Mouse (Mus musculus): ENCODE results near the gene Prr5. TPM values are rescaled to one million over a fixed set of nuclear protein-coding genes. Genes with fewer than 3 reads are reported as not detected.

Prr5 gene
- total and polyA plus RNA-seq, 3 experiments = 2.8 to 8.1 (median 4.9) TPM

DNA sequence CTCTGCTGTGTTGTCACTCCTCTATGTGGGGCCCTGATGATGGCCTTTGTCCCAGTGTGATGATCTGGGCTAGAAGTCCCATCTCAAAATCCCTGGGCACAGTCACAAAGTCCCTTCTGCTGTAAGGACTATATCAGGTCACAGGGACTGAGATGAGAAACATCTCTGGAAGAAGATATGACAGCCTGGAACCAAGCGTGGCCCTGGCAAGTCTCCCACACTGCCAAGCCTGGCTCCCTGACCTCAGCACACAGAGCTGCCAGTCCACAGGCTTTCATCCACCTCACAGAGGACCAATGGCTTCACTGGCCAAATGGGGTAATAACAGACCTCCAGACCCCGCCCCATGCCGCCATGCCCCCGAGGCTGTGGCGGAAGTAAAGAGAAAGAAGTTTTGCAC, 10.8 kb upstream of the Prr5 start:
- H3K27me3 ChIP-seq (ENCODE audit: control insufficient read depth, insufficient read depth, low read length) = peaks cover 2% of the 10 kb centered on the region; the same call in 1 of the 2 replicates
- no peak overlapping the region for H3K4me3 ChIP-seq
- WGBS = 77% methylated on average over 5 of the region's 5 CpGs
- TF ChIP-seq POLR2A (IDR thresholded peaks at IDR 0.05; ENCODE audit: insufficient read depth, low read depth, low read length) (no peak), EP300 (IDR thresholded peaks at IDR 0.05; ENCODE audit: insufficient read depth, low read depth, low read length) (no peak), CTCF (IDR thresholded peaks at IDR 0.05) (no peak)
- H3K4me1 ChIP-seq (ENCODE audit: control insufficient read depth, insufficient read depth, low read length) = peaks cover 5% of the 10 kb centered on the region
- H3K27ac ChIP-seq = no peak overlapping the region
- intact Hi-C loops (cut with DNase I) = no loop called here
- no peak overlapping the region for H3K9ac ChIP-seq (ENCODE audit: low read depth, low read length)
- H3K36me3 ChIP-seq (ENCODE audit: control insufficient read depth, insufficient read depth, low read length) = no peaks in the 10 kb centered on the region
- H3K79me2 ChIP-seq (replicated peaks; ENCODE audit: control insufficient read depth, insufficient read depth, low read length) = no peaks in the 10 kb centered on the region
- no peak for DNase-seq

DNA sequence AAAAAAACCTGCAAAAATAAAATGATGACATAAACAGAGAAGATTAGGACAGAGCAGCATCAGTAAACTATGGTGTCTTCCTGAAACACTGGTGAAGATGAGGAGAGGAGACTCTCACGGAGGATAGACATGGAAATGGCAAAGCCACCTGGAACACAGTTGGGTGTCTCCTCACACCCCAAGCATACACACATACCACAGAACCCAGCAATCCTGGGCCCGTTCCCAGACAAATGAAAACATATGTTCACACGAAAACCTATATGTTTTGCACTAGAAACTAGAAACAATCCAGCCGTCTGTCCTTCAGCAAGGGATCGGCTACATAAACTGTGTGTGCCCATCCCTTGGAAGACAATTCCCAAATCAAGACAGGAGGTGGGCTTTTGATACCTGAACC, 9.6 kb upstream of the Prr5 start:
- Histone ChIP-seq H3K4me1 (ENCODE audit: control insufficient read depth, insufficient read depth, low read length) (no peaks in the 10 kb centered on the region), H3K27ac (no peak overlapping the region), H3K79me2 (replicated peaks; ENCODE audit: control insufficient read depth, insufficient read depth, low read length) (no peaks in the 10 kb centered on the region), H3K36me3 (ENCODE audit: control insufficient read depth, insufficient read depth, low read length) (no peaks in the 10 kb centered on the region), H3K4me3 (no peak overlapping the region), H3K9ac (ENCODE audit: low read depth, low read length) (no peak overlapping the region), H3K27me3 (ENCODE audit: control insufficient read depth, insufficient read depth, low read length) (peaks cover 2% of the 10 kb centered on the region; the same call in 1 of the 2 replicates)
- intact Hi-C loops (cut with DNase I) = no loop called here
- TF ChIP-seq CTCF (IDR thresholded peaks at IDR 0.05) (no peak), POLR2A (IDR thresholded peaks at IDR 0.05; ENCODE audit: insufficient read depth, low read depth, low read length) (no peak), EP300 (IDR thresholded peaks at IDR 0.05; ENCODE audit: insufficient read depth, low read depth, low read length) (no peak)
- 87% methylated on average over 5 of the region's 5 CpGs for WGBS
- DNase-seq = no peak

DNA sequence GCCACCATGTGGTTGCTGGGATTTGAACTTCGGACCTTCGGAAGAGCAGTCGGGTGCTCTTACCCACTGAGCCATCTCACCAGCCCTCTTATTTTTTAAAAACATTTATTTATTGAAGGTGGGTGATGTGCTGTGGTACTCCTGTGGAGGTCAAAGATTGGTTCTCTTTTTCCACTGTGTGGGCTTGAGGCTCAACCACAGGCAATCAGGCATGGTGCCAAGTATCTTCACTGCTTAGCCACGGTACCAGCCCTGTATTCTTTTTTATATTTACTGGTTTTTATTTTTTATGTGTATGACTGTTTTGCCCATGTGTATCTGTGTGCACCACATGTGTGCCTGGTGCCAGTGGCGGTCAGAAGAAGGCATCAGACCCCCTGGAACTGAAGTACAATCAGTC, 8.1 kb upstream of the Prr5 start:
- no peak overlapping the region for H3K4me3 ChIP-seq
- no peak overlapping the region for H3K27ac ChIP-seq
- H3K4me1 ChIP-seq (ENCODE audit: control insufficient read depth, insufficient read depth, low read length) = no peaks in the 10 kb centered on the region
- no peaks in the 10 kb centered on the region for H3K79me2 ChIP-seq (replicated peaks; ENCODE audit: control insufficient read depth, insufficient read depth, low read length)
- H3K27me3 ChIP-seq (ENCODE audit: control insufficient read depth, insufficient read depth, low read length) = peaks cover 2% of the 10 kb centered on the region; the same call in 1 of the 2 replicates
- TF ChIP-seq CTCF (IDR thresholded peaks at IDR 0.05) (no peak), POLR2A (IDR thresholded peaks at IDR 0.05; ENCODE audit: insufficient read depth, low read depth, low read length) (no peak), EP300 (IDR thresholded peaks at IDR 0.05; ENCODE audit: insufficient read depth, low read depth, low read length) (no peak)
- DNase-seq = no peak
- H3K36me3 ChIP-seq (ENCODE audit: control insufficient read depth, insufficient read depth, low read length) = no peaks in the 10 kb centered on the region
- intact Hi-C loops (cut with DNase I) = no loop called here
- H3K9ac ChIP-seq (ENCODE audit: low read depth, low read length) = no peak overlapping the region
- WGBS = 92% methylated on average over 5 of the region's 5 CpGs

DNA sequence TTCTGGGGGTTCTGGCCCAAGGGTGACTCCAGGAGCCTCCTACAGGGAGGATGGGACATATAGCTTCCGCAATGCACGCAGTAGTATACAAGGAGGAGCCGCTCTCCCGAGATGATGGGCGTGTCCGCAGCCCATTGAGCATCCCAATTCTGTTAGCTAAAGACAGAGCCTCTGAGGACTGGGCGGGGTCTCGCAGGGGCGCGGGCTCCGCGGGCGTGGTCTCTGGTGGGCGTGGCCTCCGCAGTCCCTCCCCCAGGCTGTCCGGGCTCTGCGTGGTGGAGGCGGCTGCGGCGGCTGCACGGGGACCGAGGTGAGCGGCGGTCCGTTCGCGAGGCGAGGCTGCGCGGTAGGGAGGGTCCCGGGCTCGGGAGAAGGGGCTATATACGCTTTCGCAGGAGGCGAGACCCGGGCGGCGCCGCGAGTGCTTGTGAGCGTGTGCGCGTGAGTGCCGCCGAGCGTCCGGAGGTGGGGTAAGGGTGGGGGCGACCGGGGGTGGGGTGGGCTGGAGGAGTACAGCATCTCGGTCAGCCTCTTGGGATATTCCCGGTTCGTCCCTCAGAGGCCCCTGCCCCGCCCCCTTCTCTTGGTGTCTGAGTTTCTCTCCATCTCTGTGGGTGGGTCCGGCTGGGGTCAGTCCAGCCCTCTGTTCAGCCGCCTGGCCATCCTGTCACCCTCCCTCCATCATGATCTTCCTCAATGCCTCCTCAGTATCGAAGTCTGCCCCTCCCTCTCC, 6.3 kb upstream of the Prr5 start:
- TF ChIP-seq EP300 (IDR thresholded peaks at IDR 0.05; ENCODE audit: insufficient read depth, low read depth, low read length) (no peak), POLR2A (IDR thresholded peaks at IDR 0.05; ENCODE audit: insufficient read depth, low read depth, low read length) (no peak), CTCF (IDR thresholded peaks at IDR 0.05) (no peak)
- Histone ChIP-seq H3K4me3 (peak overlapping the region; percentile 45), H3K79me2 (replicated peaks; ENCODE audit: control insufficient read depth, insufficient read depth, low read length) (no peaks in the 10 kb centered on the region), H3K36me3 (ENCODE audit: control insufficient read depth, insufficient read depth, low read length) (no peaks in the 10 kb centered on the region), H3K27me3 (ENCODE audit: control insufficient read depth, insufficient read depth, low read length) (peaks cover 2% of the 10 kb centered on the region; the same call in 1 of the 2 replicates), H3K4me1 (ENCODE audit: control insufficient read depth, insufficient read depth, low read length) (no peaks in the 10 kb centered on the region), H3K9ac (ENCODE audit: low read depth, low read length) (peak overlapping the region; percentile 60), H3K27ac (no peak overlapping the region)
- 2% methylated on average over 53 of the region's 56 CpGs for WGBS
- DNase-seq = peak; percentile 71 to 78
- intact Hi-C loops (cut with DNase I) = no loop called here

DNA sequence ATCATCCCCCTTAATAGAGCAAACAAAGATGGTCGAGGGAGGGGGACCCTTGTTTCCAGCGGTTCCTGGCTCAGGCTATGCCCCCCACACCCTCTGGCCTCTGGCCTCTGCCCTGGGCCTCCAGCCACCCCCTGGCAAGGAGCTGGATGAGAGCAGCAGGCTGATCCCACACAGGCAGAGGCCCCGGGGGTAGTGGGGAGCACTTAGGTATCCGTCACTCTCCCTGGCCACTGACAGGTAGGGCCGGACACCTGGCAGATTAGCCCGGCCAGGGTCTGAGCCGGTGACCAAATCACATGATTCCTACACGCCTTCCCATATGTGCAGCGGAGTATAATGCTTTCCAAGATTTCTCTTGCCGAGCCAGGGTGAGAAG, 5.7 kb upstream of the Prr5 start:
- TF ChIP-seq CTCF (IDR thresholded peaks at IDR 0.05) (no peak), EP300 (IDR thresholded peaks at IDR 0.05; ENCODE audit: insufficient read depth, low read depth, low read length) (no peak), POLR2A (IDR thresholded peaks at IDR 0.05; ENCODE audit: insufficient read depth, low read depth, low read length) (no peak)
- 80% methylated on average over 10 of the region's 10 CpGs for WGBS
- H3K4me3 ChIP-seq = no peak overlapping the region; the same call in 1 of the 2 replicates
- H3K27me3 ChIP-seq (ENCODE audit: control insufficient read depth, insufficient read depth, low read length) = peaks cover 2% of the 10 kb centered on the region; the same call in 1 of the 2 replicates
- H3K4me1 ChIP-seq (ENCODE audit: control insufficient read depth, insufficient read depth, low read length) = no peaks in the 10 kb centered on the region
- H3K9ac ChIP-seq (ENCODE audit: low read depth, low read length) = no peak overlapping the region
- intact Hi-C loops (cut with DNase I) = no loop called here
- no peak overlapping the region for H3K27ac ChIP-seq
- no peaks in the 10 kb centered on the region for H3K36me3 ChIP-seq (ENCODE audit: control insufficient read depth, insufficient read depth, low read length)
- DNase-seq = no peak
- H3K79me2 ChIP-seq (replicated peaks; ENCODE audit: control insufficient read depth, insufficient read depth, low read length) = no peaks in the 10 kb centered on the region
